Mouse (Mus musculus) frontal cortex, postnatal 36 days (tissue): Measurements from ENCODE around the gene Nkd1.

Experiments used
- DNase-seq, 2 experiments: peaks; one replicate each; pipeline ENCODE4 v3.0.0; 2022; ENCODE audit warnings: low spot score in 2 of 2

Nkd1 gene

DNA sequence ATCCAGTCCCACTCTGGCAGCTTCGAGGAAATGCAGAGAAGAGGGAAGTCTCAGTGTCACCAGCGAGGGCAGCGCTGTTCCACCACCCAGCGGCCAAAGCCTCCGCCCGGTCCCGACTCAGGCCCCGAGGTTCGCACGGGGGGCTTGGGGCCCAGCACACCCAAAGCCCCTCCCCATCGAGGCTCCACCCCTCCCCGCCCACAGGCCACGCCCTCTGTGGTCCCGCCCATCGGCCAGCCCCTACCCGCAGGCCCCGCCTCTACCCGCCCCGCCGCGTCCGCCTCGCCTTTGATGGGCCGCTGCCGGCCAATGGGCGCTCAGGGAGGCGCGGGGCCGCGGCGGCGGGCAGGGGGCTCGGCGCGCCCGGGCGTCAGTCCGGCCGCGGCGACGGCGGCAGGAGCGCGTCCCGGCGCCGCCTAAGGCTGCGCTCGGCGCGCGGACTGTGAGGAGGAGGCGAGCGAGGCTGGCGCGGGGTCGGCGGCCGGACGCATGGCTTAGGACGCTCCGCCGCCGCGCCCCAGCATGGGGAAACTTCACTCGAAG lies at the start of gene Nkd1:
Nkd1 (plus strand) TSS at position 370 of the 543 bp plus-strand sequence.
- DNase-seq = peak; percentile 72 to 74

DNA sequence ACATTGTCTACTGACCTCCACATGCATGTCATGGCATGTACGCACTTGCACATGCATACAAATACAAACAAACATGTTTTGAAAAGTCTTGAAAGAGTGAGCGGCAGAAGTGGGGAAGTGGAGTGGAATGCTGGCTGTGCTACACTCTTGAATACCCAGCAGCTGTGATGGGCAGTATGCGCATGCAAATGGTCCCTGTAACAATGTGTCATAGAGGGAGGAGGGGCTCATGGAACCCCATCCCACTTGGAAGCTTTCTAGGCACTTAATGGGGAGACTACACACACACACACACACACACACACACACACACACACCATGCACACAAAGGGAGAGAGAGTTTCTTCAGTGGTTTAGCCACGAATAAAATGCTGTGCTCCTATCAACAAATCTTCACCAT lies 39.9 kb upstream of the Nkd1 start:
- DNase-seq = no peak

DNA sequence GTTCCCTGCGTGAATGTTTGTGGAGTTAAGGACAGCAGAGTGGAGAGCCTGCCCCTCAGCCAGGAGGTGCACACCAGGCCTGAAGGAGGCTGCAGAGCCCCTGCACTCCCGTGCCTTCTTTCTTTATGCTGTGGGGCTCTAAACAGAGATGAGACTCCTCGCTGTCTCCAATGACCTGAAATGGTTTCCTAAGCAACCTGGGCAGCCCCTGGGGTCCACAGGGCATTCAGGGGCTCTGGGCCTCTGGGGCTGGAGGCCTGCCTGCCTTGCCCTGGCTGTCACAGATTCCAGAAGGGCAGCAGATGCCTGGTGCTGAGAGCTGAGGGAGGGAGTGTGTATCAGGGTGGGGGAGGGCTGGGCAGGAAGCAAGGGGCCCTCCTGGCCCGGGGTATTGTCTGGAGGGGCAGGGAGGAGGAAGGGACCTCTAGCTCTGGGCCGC lies 32.7 kb upstream of the Nkd1 start:
- no peak for DNase-seq

DNA sequence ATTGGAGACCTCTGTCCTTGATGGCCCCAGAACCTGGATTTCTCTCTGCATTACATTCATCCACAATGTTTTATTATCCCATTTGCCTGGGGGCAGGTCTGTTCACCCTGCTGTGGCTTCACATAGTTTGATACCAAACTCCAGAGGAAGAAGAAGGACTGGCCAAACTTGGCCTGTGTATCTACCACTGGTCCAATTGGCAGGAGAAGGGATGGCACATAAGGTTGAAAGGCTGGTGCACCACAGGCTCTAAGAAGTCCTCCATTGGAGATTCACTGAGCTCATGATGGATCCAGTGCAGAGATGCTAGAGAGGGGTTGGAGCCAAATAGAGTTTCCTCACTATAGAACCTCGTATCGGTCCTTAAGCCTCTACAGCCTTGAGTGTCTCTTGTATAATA lies 27.1 kb upstream of the Nkd1 start:
- DNase-seq = no peak

DNA sequence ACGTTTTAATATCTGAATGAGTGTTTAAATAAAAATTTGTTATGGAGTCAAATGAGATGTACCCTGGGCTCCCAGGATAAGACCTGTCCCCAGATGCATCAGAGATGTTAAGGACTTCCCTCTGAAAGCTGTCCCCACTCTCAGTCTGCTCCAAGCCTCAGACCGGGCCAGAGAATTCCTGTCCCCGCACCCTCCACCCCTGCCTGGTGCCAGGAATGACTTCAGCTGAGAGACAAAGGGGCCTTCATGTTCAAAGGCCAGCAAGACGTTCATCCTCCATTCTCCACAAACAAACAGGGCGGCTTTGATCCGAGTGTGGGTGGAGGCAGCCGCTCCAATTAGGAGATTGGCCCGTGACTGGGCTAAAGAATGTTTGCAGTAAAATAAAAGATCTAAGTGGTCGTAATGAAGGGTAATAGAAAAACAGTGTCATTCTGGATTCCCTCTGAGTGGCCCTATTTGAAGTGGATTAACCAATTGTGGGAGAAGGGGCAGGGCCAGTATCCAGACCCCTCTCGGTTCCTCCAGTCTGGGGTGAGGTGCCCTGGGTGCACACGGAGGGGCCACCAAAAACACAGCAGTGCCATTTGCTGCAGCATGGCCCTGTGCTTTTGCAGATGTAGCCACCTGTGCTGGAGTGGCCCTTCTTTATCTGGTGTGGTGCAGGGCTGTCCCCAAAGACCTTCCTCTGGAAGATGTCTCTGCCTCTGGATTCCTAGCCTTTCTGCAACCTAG lies 25.9 kb upstream of the Nkd1 start:
- peak; percentile 13 to 38 for DNase-seq

DNA sequence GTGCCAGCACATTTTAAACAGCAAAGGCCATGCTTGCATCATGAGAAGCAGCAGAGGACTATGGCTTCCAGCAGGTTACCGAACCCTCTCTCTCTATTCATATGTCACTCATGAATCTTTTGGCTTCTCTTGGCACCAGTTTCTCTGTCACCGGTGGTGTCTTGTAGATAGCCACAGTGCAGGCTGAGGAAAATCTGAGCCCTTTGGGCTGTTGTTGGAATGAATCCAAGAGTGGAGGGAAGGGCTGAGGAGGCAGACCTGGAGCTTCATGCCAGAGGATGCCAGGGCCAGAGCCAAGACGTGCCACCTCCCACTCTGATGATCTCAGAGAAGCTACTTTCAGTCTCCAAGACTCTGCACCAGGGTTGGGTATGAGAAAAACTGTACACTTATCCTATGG lies 19.0 kb upstream of the Nkd1 start:
- no peak for DNase-seq

DNA sequence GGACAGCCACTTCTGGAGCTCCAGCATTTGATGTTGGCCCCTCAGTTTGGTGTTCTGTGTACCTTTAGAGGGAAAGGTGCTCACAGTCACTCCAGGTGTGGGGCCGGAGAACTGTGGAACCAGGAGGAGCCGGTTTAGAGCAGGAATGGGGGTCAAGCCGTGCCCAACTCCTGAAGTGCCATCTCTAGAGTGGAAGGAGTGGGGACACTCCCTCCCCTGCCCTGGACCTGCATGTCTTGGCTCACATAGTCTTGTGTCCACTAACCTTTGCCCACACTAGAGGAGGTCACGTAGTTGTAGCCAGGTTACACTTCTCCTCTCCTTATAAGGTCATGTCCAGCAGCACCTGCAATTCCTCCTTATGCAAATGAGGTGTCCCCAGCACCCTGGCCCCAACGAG lies 14.2 kb upstream of the Nkd1 start:
- DNase-seq = no peak

DNA sequence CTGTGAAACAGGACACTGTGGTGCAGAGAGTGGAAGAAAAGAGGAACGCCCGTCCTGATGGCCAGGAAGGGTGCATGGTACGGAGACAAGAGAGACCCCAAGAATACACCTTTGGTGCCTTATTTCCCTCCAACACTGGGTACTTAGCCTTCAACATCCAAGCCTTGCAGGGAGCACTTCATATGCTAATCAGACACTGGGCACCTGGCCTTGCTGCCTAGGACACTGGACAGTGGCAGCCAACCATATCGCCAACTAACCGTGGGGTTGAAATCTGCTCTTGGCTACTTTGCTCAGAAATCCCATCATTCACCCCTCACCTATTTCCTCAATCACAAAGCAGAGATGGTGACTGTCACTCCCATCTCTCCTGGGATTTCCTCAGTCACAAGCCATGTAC lies 10.1 kb upstream of the Nkd1 start:
- no peak for DNase-seq

DNA sequence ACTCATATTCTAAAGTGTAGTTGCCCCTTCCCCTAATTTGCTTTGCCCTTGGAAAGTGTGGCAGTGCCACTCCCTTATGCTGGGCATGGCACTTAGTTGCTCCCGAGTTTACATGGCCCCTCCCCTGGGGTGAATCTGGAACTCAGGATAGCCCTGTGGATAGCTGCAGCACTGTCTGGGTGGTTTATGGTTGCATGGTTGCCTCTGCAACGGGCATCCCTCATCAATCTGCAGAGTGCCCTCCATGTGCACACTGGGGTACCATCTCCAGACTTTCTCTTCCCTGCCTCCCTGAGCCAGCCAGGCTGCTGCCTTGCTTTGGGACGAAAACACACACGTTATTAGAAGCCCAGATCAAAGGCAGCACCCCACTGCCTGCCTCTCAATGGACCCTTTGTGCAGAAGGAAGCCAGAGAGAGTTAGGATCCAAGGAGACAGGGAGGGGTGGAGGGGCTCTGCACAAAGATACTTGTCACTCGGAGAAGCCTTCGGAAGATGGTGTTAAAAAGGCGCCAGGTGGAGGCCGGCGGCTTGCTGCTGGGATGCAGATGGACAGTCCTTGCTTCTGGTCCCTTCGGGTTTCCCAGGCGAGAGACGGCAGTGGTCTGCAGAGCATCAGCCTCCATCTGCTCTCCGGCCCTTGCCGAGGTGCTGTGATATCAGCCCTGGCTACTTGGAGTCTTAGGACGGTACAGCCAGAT lies 8.9 kb upstream of the Nkd1 start:
- peak in 1 of 2 experiments; percentile 13 for DNase-seq

DNA sequence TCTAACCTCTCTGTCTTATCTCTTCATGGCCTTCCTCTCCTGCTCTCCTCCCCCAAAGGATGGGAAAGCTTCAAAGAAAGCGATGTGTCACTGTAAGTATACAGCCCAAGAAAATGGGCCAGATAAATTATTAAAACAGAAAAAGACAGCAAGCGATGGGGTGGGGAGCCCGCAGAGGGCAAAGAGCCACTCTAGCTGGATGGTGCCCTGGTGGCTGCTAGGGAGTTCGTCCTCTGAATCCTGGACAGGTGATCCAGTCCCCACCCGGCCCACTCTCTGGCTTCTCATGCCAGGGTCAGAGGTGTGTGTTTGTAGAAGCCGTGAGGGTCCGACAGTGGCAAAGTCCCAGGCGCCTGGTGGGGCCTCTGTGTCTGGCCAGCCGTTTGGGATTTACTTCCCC lies 3.1 kb upstream of the Nkd1 start:
- no peak for DNase-seq

DNA sequence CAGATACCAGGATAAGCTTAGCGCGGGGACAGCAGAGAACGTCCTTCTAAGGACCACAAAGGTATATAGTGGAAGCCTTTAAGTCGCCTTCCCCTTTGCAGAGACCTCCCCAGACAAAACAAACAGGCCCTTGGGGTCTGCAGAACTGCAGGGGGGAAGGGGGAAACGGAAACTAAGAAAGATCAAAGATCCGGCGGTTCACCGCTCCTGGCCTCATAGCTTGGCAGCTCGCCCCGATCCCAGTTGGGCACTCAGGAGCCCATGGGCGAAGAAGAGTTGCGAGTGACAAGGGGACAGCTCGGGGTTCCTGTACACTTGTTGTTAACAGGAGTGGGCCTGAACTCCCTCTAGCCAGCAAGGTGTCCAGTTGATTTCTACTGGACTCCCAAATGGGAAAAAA lies 773 bp upstream of the Nkd1 start:
- no peak for DNase-seq

DNA sequence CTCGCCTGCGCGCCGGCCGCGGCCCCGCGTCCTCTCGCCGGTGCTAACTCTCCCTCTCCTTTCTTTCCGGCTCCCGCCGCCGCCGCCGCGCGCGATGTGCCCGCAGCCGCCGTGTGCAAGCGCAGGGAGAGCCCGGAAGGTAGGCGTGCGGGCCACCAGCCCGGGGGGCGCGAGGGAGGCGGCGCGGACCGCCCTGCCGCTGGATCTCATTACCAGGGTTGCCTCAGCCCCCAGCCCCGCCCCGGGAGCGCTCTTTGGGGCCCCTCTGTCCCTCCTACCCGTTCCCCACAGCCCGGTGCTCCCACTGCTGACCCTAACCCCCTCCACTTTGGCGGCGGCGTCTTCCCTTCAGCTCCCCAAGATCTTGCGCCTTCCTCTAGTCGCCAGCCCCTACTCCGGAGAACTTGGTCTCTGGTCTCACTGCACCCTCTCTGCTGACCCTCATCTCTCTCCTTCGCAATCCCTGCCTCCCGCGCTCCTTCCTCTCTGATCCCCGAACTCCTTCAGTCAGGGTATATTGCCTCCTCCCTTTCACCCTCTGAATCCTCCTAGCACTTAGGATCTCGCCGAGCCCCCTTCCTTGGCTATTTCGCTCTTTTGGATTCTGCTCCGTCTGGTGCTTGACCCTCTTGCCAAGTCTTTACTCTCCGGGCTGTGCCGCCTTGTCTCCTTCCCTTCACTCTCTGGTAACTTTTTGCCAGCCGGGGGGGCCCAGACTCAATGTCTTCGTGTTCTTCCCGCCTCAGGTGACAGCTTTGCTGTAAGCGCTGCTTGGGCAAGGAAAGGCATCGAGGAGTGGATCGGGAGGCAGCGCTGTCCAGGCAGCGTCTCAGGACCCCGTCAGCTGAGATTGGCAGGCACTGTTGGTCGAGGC lies 624 bp downstream of the Nkd1 start:
- no peak for DNase-seq

DNA sequence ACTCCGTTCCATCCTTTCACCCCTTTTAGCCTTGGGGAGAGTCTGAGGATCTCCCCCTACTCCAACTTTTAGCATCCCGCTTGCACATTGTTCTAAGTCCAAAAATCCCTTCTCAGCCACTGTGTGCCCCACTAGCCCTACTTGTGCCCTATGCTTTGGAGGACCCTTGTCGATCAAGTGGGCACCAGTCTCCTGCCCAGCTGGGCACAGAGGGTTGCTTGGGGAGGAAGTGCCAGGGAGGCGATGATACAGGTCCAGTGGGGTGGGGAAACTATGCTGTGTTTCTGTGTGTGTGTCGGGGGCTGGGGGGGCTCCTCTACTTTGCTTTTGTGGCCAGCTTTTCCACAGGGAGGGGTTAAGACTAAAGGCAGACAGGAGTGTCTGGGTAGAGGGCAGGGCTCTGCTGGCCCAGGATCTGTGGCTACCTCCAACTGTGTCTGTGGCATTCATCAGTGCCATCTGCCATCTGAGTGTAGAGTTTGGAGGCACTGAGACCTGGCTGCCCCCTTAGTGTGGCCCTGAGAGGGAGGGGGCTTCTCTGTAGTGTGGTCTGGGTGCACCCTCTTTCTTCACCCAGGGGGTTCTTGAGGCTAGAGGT lies 1.4 kb downstream of the Nkd1 start:
- no peak for DNase-seq

DNA sequence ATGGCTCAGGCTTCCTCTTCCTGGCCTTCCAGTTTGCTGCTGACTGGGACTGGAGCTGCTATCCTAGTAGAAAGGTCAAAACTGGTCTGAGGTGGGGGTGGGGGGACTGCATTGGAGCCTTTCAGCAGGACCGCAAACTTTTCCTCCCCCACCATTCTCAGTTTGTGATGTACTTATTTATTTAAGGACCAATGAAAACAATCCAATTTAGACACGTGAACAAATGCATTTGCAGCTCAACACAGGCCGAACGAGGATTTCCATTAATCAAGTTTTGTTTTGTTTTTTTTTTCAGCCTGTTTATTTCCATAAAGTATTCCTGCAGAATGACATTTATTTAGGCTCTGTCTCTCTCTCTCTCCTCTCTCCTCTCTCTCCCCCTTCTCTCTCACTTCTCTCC lies 2.5 kb downstream of the Nkd1 start:
- DNase-seq = no peak

DNA sequence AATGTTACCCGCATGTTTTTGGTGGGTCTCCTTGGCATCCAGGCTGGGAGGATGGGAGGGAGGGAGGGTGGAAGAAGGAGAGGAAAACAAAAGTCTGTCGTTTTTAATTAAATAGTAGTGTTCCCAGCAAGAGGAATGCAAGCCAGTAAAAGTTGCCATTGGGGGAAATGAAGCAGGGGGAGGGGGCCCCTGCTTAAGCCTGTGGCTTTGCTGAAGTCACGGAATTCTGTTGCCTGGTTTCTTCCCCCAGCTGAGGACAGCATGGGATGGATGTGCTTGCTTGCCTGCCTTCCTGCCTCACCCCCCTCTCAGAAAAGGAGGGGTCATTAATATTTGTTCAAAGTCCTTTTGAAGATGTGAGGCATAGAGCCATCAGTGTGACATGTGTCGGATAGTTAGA lies 3.0 kb downstream of the Nkd1 start:
- DNase-seq = no peak

DNA sequence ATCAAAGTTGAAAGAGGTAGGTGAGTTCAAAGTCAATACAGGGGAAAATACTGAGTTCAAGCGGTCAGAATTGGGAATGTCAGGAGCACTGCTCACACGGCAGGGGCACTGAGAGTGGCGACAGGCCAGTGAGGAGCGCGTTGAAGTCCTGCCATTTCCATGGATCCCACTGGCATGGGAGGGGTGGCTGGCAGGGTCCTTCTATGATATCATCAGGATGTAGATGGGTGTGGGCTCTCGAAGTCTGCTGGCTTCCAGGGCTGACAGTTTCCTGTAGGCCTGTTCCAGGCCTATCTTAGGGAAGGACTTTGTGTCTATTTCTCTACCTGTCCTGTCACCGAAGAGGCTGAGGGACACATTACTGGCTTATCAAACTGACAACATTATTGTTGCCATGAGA lies 3.7 kb downstream of the Nkd1 start:
- DNase-seq = no peak

DNA sequence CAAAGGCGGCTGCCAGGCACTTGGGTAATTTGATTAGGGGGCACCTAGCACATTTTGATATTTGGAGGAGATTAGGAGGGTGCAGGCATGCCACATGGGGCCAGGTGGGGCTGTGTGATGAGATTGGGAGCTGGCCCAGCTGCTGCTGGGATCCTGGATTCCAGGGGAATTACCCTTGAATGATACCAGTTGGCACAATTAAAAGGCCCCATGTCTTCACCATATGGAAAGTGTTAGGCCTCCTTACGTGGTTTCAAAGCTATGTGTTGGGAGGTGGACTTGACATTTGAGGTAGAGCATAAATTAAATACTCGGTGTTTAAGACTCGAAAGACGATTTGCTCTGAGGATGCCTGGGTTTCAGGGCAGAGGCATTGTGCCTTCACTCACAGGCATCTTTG lies 5.1 kb downstream of the Nkd1 start:
- DNase-seq = no peak

DNA sequence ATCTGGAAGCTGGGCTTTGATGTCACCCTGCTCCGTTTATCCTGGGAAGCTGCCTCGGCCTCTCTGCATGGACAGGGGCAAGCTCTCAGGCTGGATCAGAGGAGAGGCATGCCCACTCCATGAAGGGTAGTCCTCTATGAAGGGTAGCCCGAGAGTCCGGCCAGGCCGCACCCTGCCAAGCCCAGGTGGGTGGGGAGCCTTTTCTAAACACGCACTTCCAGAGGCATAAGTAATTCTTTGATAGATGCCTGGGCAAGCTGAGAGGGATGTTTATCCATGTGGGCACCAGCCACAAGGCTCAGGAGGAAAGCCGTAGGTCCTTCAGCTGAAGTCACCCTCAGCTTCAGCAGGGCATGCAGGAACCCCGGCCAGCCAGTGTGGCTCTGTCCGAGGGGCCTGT lies 7.0 kb downstream of the Nkd1 start:
- DNase-seq = no peak

DNA sequence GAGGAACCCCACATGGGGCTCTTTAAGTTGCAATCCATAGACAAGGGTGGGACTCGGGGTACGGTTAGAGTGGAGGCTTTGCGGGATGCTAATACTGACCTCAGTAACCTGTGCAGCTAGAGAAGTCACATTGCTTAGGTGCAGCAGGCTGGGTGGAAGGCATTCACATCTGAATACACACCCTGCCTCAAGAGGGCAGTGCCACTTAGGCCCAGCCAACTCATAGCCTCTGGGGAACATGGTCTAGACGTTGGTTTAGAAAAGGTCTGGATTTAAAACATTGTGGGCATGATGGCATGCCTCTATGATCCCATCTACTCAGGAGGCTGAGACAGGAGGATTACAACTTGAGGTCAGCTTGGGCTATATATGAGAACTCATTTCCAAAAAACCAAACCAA lies 8.6 kb downstream of the Nkd1 start:
- no peak for DNase-seq

DNA sequence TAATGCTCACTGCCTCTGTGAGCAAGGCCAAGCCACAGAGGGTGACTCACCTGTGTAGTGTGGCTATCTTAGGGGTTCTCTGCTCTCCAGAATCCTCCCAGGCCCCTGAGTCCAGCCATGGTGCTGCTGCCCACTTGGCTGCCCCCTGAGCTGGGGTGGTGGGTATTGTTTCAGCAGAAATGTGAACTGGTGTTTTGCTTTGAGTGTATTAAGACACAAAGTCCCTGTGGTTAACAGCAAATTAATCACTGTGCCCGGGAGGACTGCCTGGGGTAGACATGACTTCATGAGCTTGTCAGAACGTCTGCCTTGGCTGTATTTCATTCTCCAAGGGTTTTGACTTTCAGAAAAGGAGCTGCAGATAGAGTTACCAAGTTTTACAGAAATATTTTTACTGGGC lies 15.9 kb downstream of the Nkd1 start:
- no peak for DNase-seq

DNA sequence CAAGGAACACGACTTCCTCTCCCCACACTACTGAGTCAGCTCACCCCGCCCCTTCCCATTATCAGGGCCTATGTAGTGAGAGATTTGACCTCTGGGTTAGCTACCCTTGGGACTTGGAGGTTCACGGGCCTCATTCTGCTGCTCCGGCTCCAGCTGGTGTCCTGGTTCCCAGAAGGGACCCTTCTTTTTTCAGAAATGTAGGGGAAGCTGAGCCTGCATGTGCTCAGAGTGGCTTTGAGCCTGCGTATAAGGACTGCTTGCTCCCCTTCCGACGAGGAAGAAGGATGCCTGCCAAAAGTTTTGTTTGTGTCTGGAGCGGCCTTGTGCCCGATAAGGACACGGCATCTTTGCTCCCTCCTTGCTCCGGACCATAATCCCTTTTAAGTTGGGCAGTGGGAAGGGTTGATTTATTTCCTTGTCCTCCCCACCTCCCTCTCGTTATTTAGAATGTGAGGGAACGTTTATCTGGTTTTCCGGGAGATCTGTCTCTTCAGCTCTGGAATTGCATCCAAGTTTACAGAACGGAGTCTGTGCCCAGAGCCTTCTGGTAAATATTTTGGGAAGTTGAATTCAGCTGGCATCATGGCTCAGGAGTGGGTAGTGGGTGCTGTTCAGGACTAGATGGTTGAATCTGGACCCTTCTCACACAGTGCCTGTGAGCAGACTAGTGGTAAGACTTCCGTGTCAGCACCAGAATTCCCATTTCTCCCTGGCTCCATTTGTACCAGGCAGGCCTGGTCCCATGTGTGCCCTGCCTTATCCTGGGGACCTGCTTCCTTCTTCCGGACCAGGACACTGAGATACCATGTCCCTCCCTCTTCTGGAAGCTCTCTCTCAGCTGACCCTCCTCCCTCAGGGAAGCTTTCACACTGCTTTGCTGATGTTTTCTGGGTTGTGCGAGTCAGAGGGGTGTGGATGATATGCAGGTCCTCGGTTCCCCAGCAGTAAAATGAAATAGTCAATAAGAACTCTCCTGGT lies 17.1 kb downstream of the Nkd1 start:
- DNase-seq = no peak
